Mouse (Mus musculus): ENCODE measurements around the gene Dusp13. TPM values are rescaled to one million over a fixed set of nuclear protein-coding genes. Genes with fewer than 3 reads are reported as not detected.

The Dusp13 gene
- polyA plus RNA-seq (2014; fragmentation: Nextera tagmentation; extraction: Ambion mirVana) = not detected in 2 replicates

GRCm38 (mm10) chr14:21750881-21751542, at the start of gene Dusp13:
Gene Dusp13, minus strand, starts transcription at chr14:21751181.
- WGBS = under 1% methylated on average over 26 of the region's 26 CpGs
- Histone ChIP-seq H3K9ac (ENCODE audit: low read length) (peak within 1 kb of the TSS; percentile 82), H3K4me1 (ENCODE audit: control insufficient read depth, insufficient read depth, low read length) (peaks cover 4% of the 10 kb centered on the region; the same call in 1 of the 2 replicates), H3K27ac (ENCODE audit: low read depth, low read length) (peak within 1 kb of the TSS; percentile 36), H3K36me3 (ENCODE audit: control insufficient read depth, insufficient read depth, low read length) (no peaks in the 10 kb centered on the region), H3K4me3 (ENCODE audit: low read depth, low read length) (peak within 1 kb of the TSS; percentile 88), H3K27me3 (ENCODE audit: control insufficient read depth, insufficient read depth, low read length) (no peaks in the 10 kb centered on the region), H3K9me3 (ENCODE audit: control insufficient read depth, low read length) (no peaks in the 10 kb centered on the region), H3K4me2 (ENCODE audit: low read depth) (peak within 1 kb of the TSS; percentile 66)
- peak; percentile 61 for DNase-seq (ENCODE audit: low spot score)
- peak; percentile 65; the same call in 1 of the 2 replicates for ATAC-seq (ENCODE audit: insufficient read depth, low FRiP score, low TSS enrichment)

- Histone ChIP-seq H3K9ac (ENCODE audit: low read length) (no peak overlapping the region), H3K36me3 (ENCODE audit: control insufficient read depth, insufficient read depth, low read length) (no peaks in the 10 kb centered on the region), H3K4me2 (ENCODE audit: low read depth) (no peak overlapping the region), H3K4me1 (ENCODE audit: control insufficient read depth, insufficient read depth, low read length) (no peaks in the 10 kb centered on the region), H3K4me3 (ENCODE audit: low read depth, low read length) (no peak overlapping the region), H3K27ac (ENCODE audit: low read depth, low read length) (no peak overlapping the region), H3K9me3 (ENCODE audit: control insufficient read depth, low read length) (no peaks in the 10 kb centered on the region), H3K27me3 (ENCODE audit: control insufficient read depth, insufficient read depth, low read length) (no peaks in the 10 kb centered on the region)
- DNase-seq (ENCODE audit: low spot score) (no peak), ATAC-seq (ENCODE audit: insufficient read depth, low FRiP score, low TSS enrichment) (no peak)
- 96% methylated on average over 4 of the region's 4 CpGs for WGBS
Observed at GRCm38 (mm10) chr14:21800641-21801040, 49.7 kb upstream of the Dusp13 start.

DNA sequence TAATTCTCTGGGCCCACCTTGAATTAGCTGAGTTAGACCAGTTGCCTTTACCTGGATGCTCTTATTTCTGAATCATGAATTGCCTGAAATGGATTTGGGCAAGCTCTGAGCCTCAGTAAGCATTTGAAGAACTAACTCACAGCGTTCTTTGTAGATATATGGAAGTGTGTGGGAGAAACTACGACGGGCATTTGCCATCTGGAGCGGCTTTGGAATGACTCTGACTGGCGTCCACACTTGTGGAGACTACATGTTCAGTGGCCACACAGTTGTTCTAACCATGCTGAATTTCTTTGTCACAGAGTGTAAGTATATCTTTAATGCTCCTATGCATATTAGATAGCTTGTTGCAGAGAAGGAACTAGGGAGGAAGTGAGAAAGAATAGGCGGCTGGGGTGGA, 41.3 kb upstream of the Dusp13 start:
- Histone ChIP-seq H3K4me1 (ENCODE audit: control insufficient read depth, insufficient read depth, low read length) (no peaks in the 10 kb centered on the region), H3K4me2 (ENCODE audit: low read depth) (no peak overlapping the region), H3K36me3 (ENCODE audit: control insufficient read depth, insufficient read depth, low read length) (peaks cover 3% of the 10 kb centered on the region; the same call in 1 of the 2 replicates), H3K27me3 (ENCODE audit: control insufficient read depth, insufficient read depth, low read length) (no peaks in the 10 kb centered on the region), H3K9ac (ENCODE audit: low read length) (no peak overlapping the region), H3K27ac (ENCODE audit: low read depth, low read length) (no peak overlapping the region), H3K9me3 (ENCODE audit: control insufficient read depth, low read length) (no peaks in the 10 kb centered on the region), H3K4me3 (ENCODE audit: low read depth, low read length) (no peak overlapping the region)
- no peak for DNase-seq (ENCODE audit: low spot score)
- ATAC-seq (ENCODE audit: insufficient read depth, low FRiP score, low TSS enrichment) = no peak
- WGBS = 92% methylated on average over 6 of the region's 6 CpGs

- WGBS = 93% methylated on average over 4 of the region's 4 CpGs
- H3K27ac ChIP-seq (ENCODE audit: low read depth, low read length) = no peak overlapping the region
- H3K4me1 ChIP-seq (ENCODE audit: control insufficient read depth, insufficient read depth, low read length) = no peaks in the 10 kb centered on the region
- H3K9me3 ChIP-seq (ENCODE audit: control insufficient read depth, low read length) = no peaks in the 10 kb centered on the region
- ATAC-seq (ENCODE audit: insufficient read depth, low FRiP score, low TSS enrichment) (no peak), DNase-seq (ENCODE audit: low spot score) (no peak)
- H3K27me3 ChIP-seq (ENCODE audit: control insufficient read depth, insufficient read depth, low read length) = no peaks in the 10 kb centered on the region
- H3K4me2 ChIP-seq (ENCODE audit: low read depth) = no peak overlapping the region
- peaks cover 3% of the 10 kb centered on the region; the same call in 1 of the 2 replicates for H3K36me3 ChIP-seq (ENCODE audit: control insufficient read depth, insufficient read depth, low read length)
- H3K4me3 ChIP-seq (ENCODE audit: low read depth, low read length) = no peak overlapping the region
- no peak overlapping the region for H3K9ac ChIP-seq (ENCODE audit: low read length)
Observed at GRCm38 (mm10) chr14:21791722-21792121, 40.7 kb upstream of the Dusp13 start.

- DNase-seq (ENCODE audit: low spot score) (no peak), ATAC-seq (ENCODE audit: insufficient read depth, low FRiP score, low TSS enrichment) (no peak)
- no peak overlapping the region for H3K27ac ChIP-seq (ENCODE audit: low read depth, low read length)
- no peak overlapping the region for H3K4me3 ChIP-seq (ENCODE audit: low read depth, low read length)
- peaks cover 3% of the 10 kb centered on the region; the same call in 1 of the 2 replicates for H3K36me3 ChIP-seq (ENCODE audit: control insufficient read depth, insufficient read depth, low read length)
- H3K9me3 ChIP-seq (ENCODE audit: control insufficient read depth, low read length) = no peaks in the 10 kb centered on the region
- H3K4me2 ChIP-seq (ENCODE audit: low read depth) = no peak overlapping the region
- H3K27me3 ChIP-seq (ENCODE audit: control insufficient read depth, insufficient read depth, low read length) = no peaks in the 10 kb centered on the region
- no peak overlapping the region for H3K9ac ChIP-seq (ENCODE audit: low read length)
- no peaks in the 10 kb centered on the region for H3K4me1 ChIP-seq (ENCODE audit: control insufficient read depth, insufficient read depth, low read length)
- WGBS = 91% methylated on average over 9 of the region's 9 CpGs
Observed at GRCm38 (mm10) chr14:21790585-21791251, 39.7 kb upstream of the Dusp13 start.

DNA sequence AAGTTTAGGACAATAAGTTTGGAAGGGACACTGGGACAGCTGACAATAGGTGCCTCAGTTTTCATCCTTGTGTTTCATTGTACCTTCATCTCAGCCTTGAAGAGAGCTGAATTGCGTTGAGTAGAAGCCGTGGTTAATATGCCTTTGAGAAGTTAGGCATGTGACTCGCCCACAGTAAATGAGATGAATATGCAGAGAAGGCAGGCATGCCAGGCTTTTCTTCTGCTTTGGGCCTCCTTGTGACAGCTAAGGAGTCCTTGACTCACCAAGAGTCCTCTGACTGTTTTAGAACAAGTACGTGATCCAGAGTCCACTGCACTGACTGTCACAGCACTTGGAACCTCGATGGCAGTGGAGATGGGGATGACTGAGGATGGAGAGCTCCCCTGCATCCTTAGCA, 37.1 kb upstream of the Dusp13 start:
- ATAC-seq (ENCODE audit: insufficient read depth, low FRiP score, low TSS enrichment) (no peak), DNase-seq (ENCODE audit: low spot score) (no peak)
- H3K9me3 ChIP-seq (ENCODE audit: control insufficient read depth, low read length) = no peaks in the 10 kb centered on the region
- no peaks in the 10 kb centered on the region for H3K36me3 ChIP-seq (ENCODE audit: control insufficient read depth, insufficient read depth, low read length)
- H3K4me2 ChIP-seq (ENCODE audit: low read depth) = no peak overlapping the region
- no peak overlapping the region for H3K27ac ChIP-seq (ENCODE audit: low read depth, low read length)
- 93% methylated on average over 5 of the region's 5 CpGs for WGBS
- no peaks in the 10 kb centered on the region for H3K4me1 ChIP-seq (ENCODE audit: control insufficient read depth, insufficient read depth, low read length)
- H3K27me3 ChIP-seq (ENCODE audit: control insufficient read depth, insufficient read depth, low read length) = no peaks in the 10 kb centered on the region
- H3K4me3 ChIP-seq (ENCODE audit: low read depth, low read length) = no peak overlapping the region
- H3K9ac ChIP-seq (ENCODE audit: low read length) = no peak overlapping the region

DNA sequence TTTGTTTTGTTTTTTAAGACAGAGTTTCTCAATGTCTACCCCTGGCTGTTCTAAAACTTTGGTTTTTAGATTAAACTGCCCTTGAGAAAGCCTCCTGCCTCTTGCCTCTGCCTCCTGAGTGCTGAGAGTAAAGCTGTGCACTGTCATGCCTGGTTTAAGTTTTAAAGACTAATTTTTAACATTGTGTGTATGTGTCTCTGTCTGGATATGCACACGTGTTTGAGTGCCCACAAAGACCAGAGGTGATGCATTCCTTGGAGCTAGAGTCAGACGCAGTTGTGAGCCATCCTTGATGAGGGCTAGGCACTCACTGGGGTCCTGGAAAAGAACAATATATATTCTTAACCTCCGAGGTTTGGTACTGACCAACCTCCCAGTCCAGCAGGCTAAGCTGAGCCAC, 36.4 kb upstream of the Dusp13 start:
- no peak overlapping the region for H3K4me2 ChIP-seq (ENCODE audit: low read depth)
- no peak overlapping the region for H3K27ac ChIP-seq (ENCODE audit: low read depth, low read length)
- ATAC-seq (ENCODE audit: insufficient read depth, low FRiP score, low TSS enrichment) (no peak), DNase-seq (ENCODE audit: low spot score) (no peak)
- no peaks in the 10 kb centered on the region for H3K36me3 ChIP-seq (ENCODE audit: control insufficient read depth, insufficient read depth, low read length)
- 89% methylated on average over 3 of the region's 3 CpGs for WGBS
- no peak overlapping the region for H3K4me3 ChIP-seq (ENCODE audit: low read depth, low read length)
- H3K9ac ChIP-seq (ENCODE audit: low read length) = no peak overlapping the region
- no peaks in the 10 kb centered on the region for H3K4me1 ChIP-seq (ENCODE audit: control insufficient read depth, insufficient read depth, low read length)
- no peaks in the 10 kb centered on the region for H3K27me3 ChIP-seq (ENCODE audit: control insufficient read depth, insufficient read depth, low read length)
- no peaks in the 10 kb centered on the region for H3K9me3 ChIP-seq (ENCODE audit: control insufficient read depth, low read length)

DNA sequence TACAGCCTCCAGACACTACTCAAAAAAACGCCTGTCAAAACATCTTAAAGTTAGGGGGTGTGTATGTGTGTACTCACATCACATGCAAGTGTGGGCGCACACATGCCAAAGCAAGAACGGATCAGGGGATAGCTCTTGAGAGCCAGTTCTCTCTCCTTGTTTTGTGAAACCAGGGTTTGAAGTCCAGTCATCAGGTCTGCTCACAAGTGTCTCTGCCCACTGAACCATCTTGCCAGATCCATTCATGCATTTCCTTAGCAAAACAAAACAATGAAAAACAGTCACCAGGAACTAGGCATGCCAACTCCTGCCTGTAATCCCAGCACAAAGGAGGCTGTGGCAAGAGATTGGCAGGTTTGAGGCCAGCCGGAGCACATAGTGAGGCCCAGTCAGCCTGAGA, 35.5 kb upstream of the Dusp13 start:
- 95% methylated on average over 4 of the region's 4 CpGs for WGBS
- DNase-seq (ENCODE audit: low spot score) = no peak
- Histone ChIP-seq H3K27ac (ENCODE audit: low read depth, low read length) (no peak overlapping the region), H3K4me1 (ENCODE audit: control insufficient read depth, insufficient read depth, low read length) (no peaks in the 10 kb centered on the region), H3K36me3 (ENCODE audit: control insufficient read depth, insufficient read depth, low read length) (no peaks in the 10 kb centered on the region), H3K9ac (ENCODE audit: low read length) (no peak overlapping the region), H3K27me3 (ENCODE audit: control insufficient read depth, insufficient read depth, low read length) (no peaks in the 10 kb centered on the region), H3K4me2 (ENCODE audit: low read depth) (no peak overlapping the region), H3K9me3 (ENCODE audit: control insufficient read depth, low read length) (no peaks in the 10 kb centered on the region), H3K4me3 (ENCODE audit: low read depth, low read length) (no peak overlapping the region)
- ATAC-seq (ENCODE audit: insufficient read depth, low FRiP score, low TSS enrichment) = no peak

DNA sequence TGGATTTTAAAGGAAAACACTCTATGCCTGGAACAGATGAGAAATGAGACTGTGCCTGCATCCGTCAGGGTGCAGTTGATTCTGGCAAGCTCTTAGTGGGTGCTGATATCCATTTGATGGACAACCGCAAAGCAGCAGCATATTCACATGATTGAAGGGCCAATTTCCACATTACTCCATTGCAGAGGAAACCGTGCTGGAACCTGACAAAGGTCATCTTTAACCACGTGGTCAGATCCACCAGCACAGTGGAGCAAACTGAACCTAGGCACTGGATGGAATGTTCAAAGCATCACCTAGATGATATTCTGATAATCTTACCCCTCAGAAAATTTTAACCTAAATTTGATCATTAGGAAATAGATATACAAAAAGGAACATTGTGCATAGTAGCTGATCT, 25.2 kb upstream of the Dusp13 start:
- ATAC-seq (ENCODE audit: insufficient read depth, low FRiP score, low TSS enrichment) (no peak), DNase-seq (ENCODE audit: low spot score) (no peak)
- no peak overlapping the region for H3K9ac ChIP-seq (ENCODE audit: low read length)
- H3K4me2 ChIP-seq (ENCODE audit: low read depth) = no peak overlapping the region
- peaks cover 2% of the 10 kb centered on the region; the same call in 1 of the 2 replicates for H3K36me3 ChIP-seq (ENCODE audit: control insufficient read depth, insufficient read depth, low read length)
- H3K4me1 ChIP-seq (ENCODE audit: control insufficient read depth, insufficient read depth, low read length) = no peaks in the 10 kb centered on the region
- H3K27ac ChIP-seq (ENCODE audit: low read depth, low read length) = no peak overlapping the region
- 94% methylated on average over 4 of the region's 4 CpGs for WGBS
- H3K9me3 ChIP-seq (ENCODE audit: control insufficient read depth, low read length) = no peaks in the 10 kb centered on the region
- H3K27me3 ChIP-seq (ENCODE audit: control insufficient read depth, insufficient read depth, low read length) = no peaks in the 10 kb centered on the region
- no peak overlapping the region for H3K4me3 ChIP-seq (ENCODE audit: low read depth, low read length)

All from neural tube, embryonic 11.5 days (tissue).